Mouse (Mus musculus) CH12.LX (cell line): ENCODE measurements around the gene Dapk3. TPM values are rescaled to one million over a fixed set of nuclear protein-coding genes. Genes with fewer than 3 reads are reported as not detected.

Experiments used
- DNase-seq: peaks from one replicate; pipeline ENCODE4 v3.0.0-alpha.2; 2013; ENCODE audit errors: extremely low read depth
- H3K27ac ChIP-seq: 2 replicates; pipeline ENCODE4 v1.5.1; 2012; ENCODE audit warnings: low read depth, mild to moderate bottlenecking, control low read depth, moderate library complexity; ENCODE audit not compliant: insufficient read depth
- H3K27me3 ChIP-seq: replicated peaks from 2 replicates; pipeline ENCODE3; 2012; ENCODE audit warnings: inconsistent platforms
- H3K36me3 ChIP-seq, 2 experiments: replicated peaks in 1 of 2; 2 replicates each; pipeline versions ENCODE3 to v1.6.1; 2012; ENCODE audit warnings: inconsistent platforms in 1 of 2, low read length in 1 of 2, mild to moderate bottlenecking in 1 of 2, mixed read lengths in 1 of 2, moderate library complexity in 1 of 2; ENCODE audit not compliant: control insufficient read depth in 1 of 2, insufficient read depth in 1 of 2
- H3K4me1 ChIP-seq, 2 experiments: 2 replicates each; pipeline ENCODE4 v1.6.1; 2012; ENCODE audit warnings: inconsistent platforms in 1 of 2, moderate library complexity in 1 of 2; ENCODE audit not compliant: insufficient read depth in 2 of 2, control insufficient read depth in 1 of 2
- H3K4me2 ChIP-seq: 2 replicates; pipeline ENCODE4 v1.6.1; 2012; ENCODE audit warnings: low read depth, mild to moderate bottlenecking, control low read depth; ENCODE audit not compliant: poor library complexity, insufficient read depth, severe bottlenecking
- H3K4me3 ChIP-seq, 3 experiments: fragments of 150-350 bp in 1 of 3; sonication (generic) in 1 of 3; replicated peaks in 1 of 3; 2 replicates each; pipeline versions ENCODE3 to v1.5.1; 2011 to 2012; ENCODE audit warnings: low read depth in 2 of 3, low read length in 2 of 3, mild to moderate bottlenecking in 2 of 3, moderate library complexity in 2 of 3, control low read depth in 1 of 3, improper control_type of control experiment in 1 of 3, inconsistent platforms in 1 of 3, mixed read lengths in 1 of 3; ENCODE audit not compliant: poor library complexity in 1 of 3
- H3K79me2 ChIP-seq: replicated peaks from 2 replicates; pipeline ENCODE4 v1.6.1; 2012; ENCODE audit warnings: mild to moderate bottlenecking, moderate library complexity; ENCODE audit not compliant: control insufficient read depth, poor library complexity, insufficient read depth, severe bottlenecking; ENCODE audit errors: extremely low read depth
- H3K9ac ChIP-seq: 2 replicates; pipeline ENCODE4 v1.6.1; 2012; ENCODE audit warnings: low read depth, mild to moderate bottlenecking, control low read depth, moderate library complexity; ENCODE audit not compliant: insufficient read depth
- H3K9me3 ChIP-seq: replicated peaks from 2 replicates; pipeline ENCODE3; 2012; ENCODE audit warnings: low read length, inconsistent platforms, mixed read lengths
- BHLHE40 ChIP-seq: IDR thresholded peaks from 2 replicates; pipeline ENCODE4 v1.6.1; 2011; ENCODE audit warnings: mild to moderate bottlenecking, low read depth, low read length, improper control_type of control experiment
- CTCF ChIP-seq, 2 experiments: IDR thresholded peaks in 1 of 2; conservative IDR thresholded peaks in 1 of 2; 2 replicates each; pipeline ENCODE4 v1.5.1; 2011 to 2012; ENCODE audit warnings: low read depth in 2 of 2, low read length in 2 of 2, improper control_type of control experiment in 1 of 2, inconsistent platforms in 1 of 2, mild to moderate bottlenecking in 1 of 2, moderate library complexity in 1 of 2
- E2F4 ChIP-seq: IDR thresholded peaks from 2 replicates; pipeline ENCODE4 v1.6.1; 2011; ENCODE audit warnings: low read depth, low read length, improper control_type of control experiment; ENCODE audit not compliant: insufficient replicate concordance
- ELF1 ChIP-seq: IDR thresholded peaks from 2 replicates; pipeline ENCODE4 v1.6.1; 2014; ENCODE audit warnings: low read depth, mild to moderate bottlenecking, inconsistent platforms, low read length, improper control_type of control experiment
- EP300 ChIP-seq: IDR thresholded peaks from 2 replicates; pipeline ENCODE4 v1.6.1; 2011; ENCODE audit warnings: low read length, improper control_type of control experiment
- ETS1 ChIP-seq: conservative IDR thresholded peaks from 2 replicates; pipeline ENCODE4 v1.6.1; 2012; ENCODE audit warnings: low read depth, mild to moderate bottlenecking, inconsistent platforms, low read length, improper control_type of control experiment, moderate library complexity
- HCFC1 ChIP-seq: IDR thresholded peaks from 2 replicates; pipeline ENCODE4 v1.6.1; 2012; ENCODE audit warnings: low read depth, mild to moderate bottlenecking, inconsistent platforms, low read length, improper control_type of control experiment
- IRF4 ChIP-seq: IDR thresholded peaks from 2 replicates; pipeline ENCODE4 v1.6.1; 2014; ENCODE audit warnings: low read depth, mild to moderate bottlenecking, inconsistent platforms, low read length, improper control_type of control experiment
- JUN ChIP-seq: IDR thresholded peaks from 2 replicates; pipeline ENCODE4 v1.6.1; 2011; ENCODE audit warnings: low read depth, mild to moderate bottlenecking, low read length, improper control_type of control experiment, moderate library complexity; ENCODE audit not compliant: insufficient read depth
- KAT2A ChIP-seq: IDR thresholded peaks from 2 replicates; pipeline ENCODE4 v1.6.1; 2012; ENCODE audit warnings: low read length, improper control_type of control experiment, inconsistent platforms; ENCODE audit not compliant: insufficient replicate concordance
- MAFK ChIP-seq: IDR thresholded peaks from 2 replicates; pipeline ENCODE4 v1.6.1; 2011; ENCODE audit warnings: low read length, improper control_type of control experiment; ENCODE audit not compliant: insufficient replicate concordance
- MAX ChIP-seq: IDR thresholded peaks from 2 replicates; pipeline ENCODE4 v1.6.1; 2011; ENCODE audit warnings: low read length, improper control_type of control experiment
- MAZ ChIP-seq: IDR thresholded peaks from 2 replicates; pipeline ENCODE4 v1.6.1; 2012; ENCODE audit warnings: low read depth, mild to moderate bottlenecking, inconsistent platforms, low read length, improper control_type of control experiment, moderate library complexity
- MEF2A ChIP-seq: IDR thresholded peaks from 2 replicates; pipeline ENCODE4 v1.6.1; 2014; ENCODE audit warnings: low read depth, mild to moderate bottlenecking, inconsistent platforms, low read length, improper control_type of control experiment, borderline replicate concordance
- MXI1 ChIP-seq: IDR thresholded peaks from 2 replicates; pipeline ENCODE4 v1.6.1; 2011; ENCODE audit warnings: mild to moderate bottlenecking, low read depth, low read length, improper control_type of control experiment
- MYC ChIP-seq: IDR thresholded peaks from 2 replicates; pipeline ENCODE4 v1.6.1; 2011; ENCODE audit warnings: low read depth, mild to moderate bottlenecking, improper control_type of control experiment, low read length
- POLR2A ChIP-seq: IDR thresholded peaks from 2 replicates; pipeline ENCODE4 v1.6.1; 2011; ENCODE audit warnings: low read depth, mild to moderate bottlenecking, improper control_type of control experiment, low read length
- RAD21 ChIP-seq: IDR thresholded peaks from 2 replicates; pipeline ENCODE4 v1.6.1; 2011; ENCODE audit warnings: low read depth, mild to moderate bottlenecking, low read length, improper control_type of control experiment, moderate library complexity
- RCOR1 ChIP-seq: conservative IDR thresholded peaks from 2 replicates; pipeline ENCODE4 v1.6.1; 2012; ENCODE audit warnings: low read depth, mild to moderate bottlenecking, inconsistent platforms, low read length, improper control_type of control experiment
- SMC3 ChIP-seq: IDR thresholded peaks from 2 replicates; pipeline ENCODE4 v1.6.1; 2011; ENCODE audit warnings: low read depth, low read length, improper control_type of control experiment
- TBP ChIP-seq: conservative IDR thresholded peaks from 2 replicates; pipeline ENCODE4 v1.6.1; 2011; ENCODE audit warnings: low read depth, low read length, improper control_type of control experiment
- TCF12 ChIP-seq: IDR thresholded peaks from 2 replicates; pipeline ENCODE4 v1.6.1; 2014; ENCODE audit warnings: low read depth, mild to moderate bottlenecking, inconsistent platforms, low read length, improper control_type of control experiment
- UBTF ChIP-seq: IDR thresholded peaks from 2 replicates; pipeline ENCODE4 v1.6.1; 2012; ENCODE audit warnings: low read depth, mild to moderate bottlenecking, inconsistent platforms, low read length, improper control_type of control experiment, moderate library complexity
- USF1 ChIP-seq: IDR thresholded peaks from 2 replicates; pipeline ENCODE4 v1.6.1; 2014; ENCODE audit warnings: low read depth, mild to moderate bottlenecking, inconsistent platforms, low read length, improper control_type of control experiment
- USF2 ChIP-seq: conservative IDR thresholded peaks from 2 replicates; pipeline ENCODE4 v1.6.1; 2011; ENCODE audit warnings: low read depth, low read length, improper control_type of control experiment
- ZC3H11A ChIP-seq: IDR thresholded peaks from 2 replicates; pipeline ENCODE4 v1.6.1; 2012; ENCODE audit warnings: low read depth, mild to moderate bottlenecking, inconsistent platforms, low read length, improper control_type of control experiment
- ZKSCAN1 ChIP-seq: IDR thresholded peaks from 2 replicates; pipeline ENCODE4 v1.6.1; 2012; ENCODE audit warnings: low read depth, inconsistent platforms, low read length, improper control_type of control experiment, borderline replicate concordance
- ZNF384 ChIP-seq: IDR thresholded peaks from 2 replicates; pipeline ENCODE4 v1.6.1; 2012; ENCODE audit warnings: low read depth, low read length, improper control_type of control experiment, inconsistent platforms
- dilution Hi-C: fragments of 300-500 bp; cut with MboI; formaldehyde crosslinking; loops from 2 replicates; pipeline ENCODE4 v1.14.3; 2020; ENCODE audit warnings: low sequenced_read_pairs; ENCODE audit not compliant: extremely low pct_unique_long_range_greater_than_20kb, extremely low pct_ligation_motif_present
- in situ Hi-C: fragments of 300-500 bp; cut with MboI; formaldehyde crosslinking; loops from 3 replicates; pipeline ENCODE4 v1.14.3; 2019; ENCODE audit warnings: low sequenced_read_pairs, low pct_ligation_motif_present, low pct_unique_long_range_greater_than_20kb, mixed read lengths
- polyA plus RNA-seq: library from polyadenylated mRNA; unstranded; fragments of >175 nt; gene quantifications from 2 replicates; pipeline ENCODE4 v1.2.1, GENCODE M21; 2012; ENCODE audit warnings: low read depth; ENCODE audit not compliant: insufficient read length
- total RNA-seq, 2 experiments: library from RNA; depleted of rRNA; stranded (reverse); fragments of 300-350 nt in 1 of 2; fragments of >200 nt in 1 of 2; gene quantifications; 2 replicates each; pipeline ENCODE4 v1.2.3; 2012 to 2014

The Dapk3 gene
- total and polyA plus RNA-seq, 3 experiments = 25.4 to 46.2 (median 44.5) TPM

DNA sequence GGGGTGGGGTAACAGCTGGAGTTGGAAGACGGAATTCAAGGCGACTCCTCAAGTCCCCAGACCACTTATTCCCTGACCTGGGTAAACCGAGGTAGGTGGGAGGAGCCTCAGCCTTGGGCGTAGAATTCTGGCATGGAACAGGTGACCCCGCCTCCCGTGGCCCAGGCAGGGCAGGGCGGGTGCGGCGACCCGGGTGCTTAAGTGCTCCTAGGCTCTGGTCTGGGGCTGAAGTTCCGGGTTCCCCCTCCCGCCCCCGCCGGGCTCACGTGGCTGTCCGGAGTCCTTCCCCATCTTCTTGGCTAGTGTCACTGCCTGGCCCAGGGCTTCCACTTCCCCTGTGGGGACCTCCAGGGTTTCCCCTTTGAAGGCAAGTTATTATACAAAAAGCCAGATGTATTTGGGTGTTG, 48.6 kb upstream of the Dapk3 start:
- Histone ChIP-seq H3K27ac (no peak overlapping the region), H3K27me3 (no peaks in the 10 kb centered on the region), H3K4me1 (peaks cover 10 to 37% of the 10 kb centered on the region in 2 experiments), H3K4me3 (peak overlapping the region; percentile 14 to 87 (median 64)), H3K4me2 (peak overlapping the region; percentile 93), H3K9me3 (no peaks in the 10 kb centered on the region), H3K79me2 (peaks cover 13% of the 10 kb centered on the region), H3K36me3 (peaks cover 0 to 1% of the 10 kb centered on the region in 2 experiments), H3K9ac (peak overlapping the region; percentile 100; the same call in 1 of the 2 replicates)
- dilution Hi-C loops = no loop called here
- peak; percentile 48 for TF ChIP-seq TCF12
- no peak for TF ChIP-seq EP300
- peak; percentile 83 for TF ChIP-seq MAZ
- no peak for TF ChIP-seq JUN
- peak; percentile 61 for TF ChIP-seq IRF4
- TF ChIP-seq ETS1 = peak; percentile 86
- peak; percentile 82 for TF ChIP-seq USF1
- peak; percentile 98 for TF ChIP-seq BHLHE40
- peak; percentile 35; the same call in 1 of the 2 replicates for TF ChIP-seq MAX
- TF ChIP-seq TBP = 0 out of 2 replicates have a peak, but pooled peaks have one; percentile 28
- no peak for TF ChIP-seq UBTF
- TF ChIP-seq MYC = peak; percentile 58; the same call in 1 of the 2 replicates
- peak; percentile 55; the same call in 1 of the 2 replicates for TF ChIP-seq USF2
- TF ChIP-seq HCFC1 = peak; percentile 46
- TF ChIP-seq MXI1 = peak; percentile 85
- no peak for TF ChIP-seq MEF2A
- TF ChIP-seq ELF1 = peak; percentile 95
- peak; percentile 63 for TF ChIP-seq POLR2A
- in situ Hi-C loops = no loop called here
- peak; percentile 84 for DNase-seq

DNA sequence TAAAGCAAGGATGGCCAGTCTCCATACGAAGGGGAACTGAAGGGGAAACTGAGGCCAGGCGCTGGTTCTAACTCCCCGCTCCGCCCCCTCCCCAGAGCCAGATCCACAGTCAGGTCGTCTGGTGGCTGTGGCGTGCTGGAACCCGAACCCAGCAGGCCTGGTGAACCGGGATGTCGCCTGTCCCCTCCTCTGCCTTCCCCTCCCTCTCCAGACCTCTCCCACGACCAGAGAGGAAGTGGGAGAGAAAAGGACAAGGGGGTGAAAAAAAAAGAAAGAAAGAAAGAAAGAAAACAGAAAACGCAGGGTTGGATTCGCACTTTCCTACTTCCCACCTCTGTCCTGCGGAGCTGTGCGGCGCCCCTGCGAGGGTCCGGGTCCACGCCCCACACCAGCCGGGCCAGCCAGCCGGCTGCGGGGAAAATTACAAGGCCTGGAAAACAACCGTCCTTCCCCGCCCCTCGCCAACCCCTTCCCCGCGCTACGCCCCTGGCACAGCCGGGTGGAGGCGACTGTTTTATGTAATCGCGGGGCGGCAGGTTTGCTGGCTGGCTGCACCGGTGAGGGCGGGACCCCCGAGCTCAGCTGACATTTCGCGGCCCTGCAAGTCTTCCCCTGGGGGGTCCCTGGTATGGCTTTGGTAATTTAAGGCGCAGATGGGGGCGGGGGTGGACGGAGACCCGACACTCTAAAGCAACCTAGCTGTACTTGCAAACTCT, 47.7 kb upstream of the Dapk3 start, which contains the start of gene Zbtb7a:
TSS of gene Zbtb7a (plus strand) at position 255 of the 716 bp plus-strand sequence.
- Histone ChIP-seq H3K27ac (peak within 1 kb of the TSS; percentile 5; the same call in 1 of the 2 replicates), H3K9ac (peak within 1 kb of the TSS; percentile 100), H3K79me2 (peaks cover 22% of the 10 kb centered on the region), H3K4me2 (peak within 1 kb of the TSS; percentile 93), H3K9me3 (no peaks in the 10 kb centered on the region), H3K27me3 (no peaks in the 10 kb centered on the region), H3K36me3 (peaks cover 0 to 7% of the 10 kb centered on the region in 2 experiments), H3K4me1 (peaks cover 6 to 40% of the 10 kb centered on the region in 2 experiments), H3K4me3 (peak within 1 kb of the TSS; percentile 81 to 87 (median 81))
- no peak for DNase-seq
- in situ Hi-C loops (no loop called here), dilution Hi-C loops (no loop called here)
- TF ChIP-seq RAD21 = no peak
- TF ChIP-seq E2F4 = no peak
- no peak for TF ChIP-seq USF2
- no peak for TF ChIP-seq KAT2A
- TF ChIP-seq USF1 = no peak
- 0 out of 2 replicates have a peak, but pooled peaks have one; percentile 22 for TF ChIP-seq BHLHE40
- TF ChIP-seq ZC3H11A = no peak
- no peak for TF ChIP-seq MAX
- no peak for TF ChIP-seq RCOR1
- TF ChIP-seq JUN = no peak
- no peak for TF ChIP-seq POLR2A
- peak; percentile 39 for TF ChIP-seq ZNF384
- peak; percentile 18; the same call in 1 of the 2 replicates for TF ChIP-seq MXI1
- TF ChIP-seq ZKSCAN1 = no peak
- peak; percentile 99 for TF ChIP-seq UBTF
- TF ChIP-seq HCFC1 = peak; percentile 28; the same call in 1 of the 2 replicates
- no peak for TF ChIP-seq SMC3
- TF ChIP-seq TBP = peak; percentile 91
- no peak for TF ChIP-seq CTCF (conservative IDR thresholded peaks at IDR 0.05 in 1 of 2, IDR thresholded peaks at IDR 0.05 in 1 of 2; ENCODE audit: low read depth in 2 of 2, low read length in 2 of 2)
- TF ChIP-seq MAFK = no peak
- TF ChIP-seq ELF1 = 0 out of 2 replicates have a peak, but pooled peaks have one; percentile 39
- TF ChIP-seq TCF12 = 0 out of 2 replicates have a peak, but pooled peaks have one; percentile 25
